Mouse (Mus musculus): ENCODE measurements around the gene Rybp. TPM values are rescaled to one million over a fixed set of nuclear protein-coding genes. Genes with fewer than 3 reads are reported as not detected.

The Rybp gene
- 10.0 and 13.4 TPM in 2 replicates for polyA plus RNA-seq (2012; rRNA removed; ENCODE audit: low replicate concordance)

DNA sequence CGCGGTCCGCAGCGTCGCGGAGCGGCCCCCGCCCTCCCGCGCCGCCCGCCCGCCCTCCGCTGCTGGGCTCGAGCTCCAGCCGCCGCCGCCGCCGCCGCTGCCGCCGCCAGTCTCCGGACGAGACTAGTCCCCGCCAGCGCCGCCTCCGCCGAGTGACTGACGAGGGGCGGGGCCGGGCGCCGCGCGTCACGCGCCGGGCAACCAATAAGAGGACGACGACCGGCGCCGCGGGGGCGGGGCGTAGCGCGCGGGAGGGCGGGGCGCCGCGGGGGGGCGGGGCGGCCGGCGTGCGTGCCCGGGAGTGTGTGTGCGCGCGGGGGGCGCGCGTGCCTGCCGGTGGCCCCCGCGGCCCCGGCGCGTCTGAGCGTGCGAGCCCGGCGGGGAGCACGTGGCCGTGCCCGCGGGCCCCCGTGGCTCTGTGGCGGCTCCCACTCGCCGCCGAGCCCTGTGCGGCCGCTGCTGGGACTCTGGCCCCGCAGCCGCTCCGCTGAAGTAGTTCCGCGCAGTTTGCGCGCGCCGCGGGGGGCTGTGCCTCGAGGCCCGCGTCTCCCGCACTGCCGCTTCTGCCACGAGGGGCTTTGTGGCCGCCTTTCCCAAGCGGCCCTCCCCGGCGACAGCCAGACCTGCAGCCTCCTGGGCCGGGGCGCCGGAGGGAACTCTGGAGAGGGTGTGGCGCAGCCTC is at the start of gene Rybp:
Gene Rybp (minus strand): TSS at position 152 of the 682 bp plus-strand sequence.

